Mouse (Mus musculus): ENCODE data around the gene Ikzf2.

- TF ChIP-seq POLR2A (IDR thresholded peaks at IDR 0.05; ENCODE audit: control insufficient read depth, extremely low read depth, insufficient read depth, low read length, poor library complexity): no peak
- TF ChIP-seq CTCF (IDR thresholded peaks at IDR 0.05; ENCODE audit: borderline replicate concordance, control insufficient read depth, extremely low read depth, insufficient read depth, low read length, poor library complexity): no peak
Measured at GRCm38 (mm10) chr1:69585546-69585945, 101.5 kb downstream of the Ikzf2 start.
